Mouse (Mus musculus) erythroblast, adult 5-6 weeks (primary cell): ENCODE measurements around the gene Cfap61. TPM values are rescaled to one million over a fixed set of nuclear protein-coding genes. Genes with fewer than 3 reads are reported as not detected.
"Not testable (repeated sequence)": the region's sequence is repeated elsewhere in the genome, so short reads cannot be mapped to it uniquely, and the experiment has no call there.

Source experiments
- ATAC-seq: replicated peaks from 2 replicates; pipeline ENCODE4 v1.8.0; 2016; ENCODE audit warnings: moderate number of reproducible peaks, mild to moderate bottlenecking, moderate TSS enrichment, inconsistent platforms; ENCODE audit not compliant: poor library complexity, low FRiP score, severe bottlenecking
- total RNA-seq, 2 experiments: library from RNA; stranded (forward) in 1 of 2; stranded (reverse) in 1 of 2; fragments of 150-400 nt in 1 of 2; fragments of 200-764, 138-1000 nt in 1 of 2; gene quantifications; 2 replicates each; pipeline versions ENCODE4 v1.2.3 to v1.2.4; 2015 to 2017; ENCODE audit warnings: low replicate concordance in 2 of 2

The Cfap61 gene
- total RNA-seq (2015; ENCODE audit: low replicate concordance) (not detected in 2 replicates), total RNA-seq (2017; ENCODE audit: low replicate concordance) (not detected in 2 replicates)

GRCm38 (mm10) chr2:145934339-145935231 is at the start of gene Cfap61, which contains the start of gene Crnkl1:
Cfap61 (plus strand) TSS chr2:145934784.
Crnkl1 (minus strand) TSS chr2:145935014.
- peak; percentile 98 for ATAC-seq

DNA sequence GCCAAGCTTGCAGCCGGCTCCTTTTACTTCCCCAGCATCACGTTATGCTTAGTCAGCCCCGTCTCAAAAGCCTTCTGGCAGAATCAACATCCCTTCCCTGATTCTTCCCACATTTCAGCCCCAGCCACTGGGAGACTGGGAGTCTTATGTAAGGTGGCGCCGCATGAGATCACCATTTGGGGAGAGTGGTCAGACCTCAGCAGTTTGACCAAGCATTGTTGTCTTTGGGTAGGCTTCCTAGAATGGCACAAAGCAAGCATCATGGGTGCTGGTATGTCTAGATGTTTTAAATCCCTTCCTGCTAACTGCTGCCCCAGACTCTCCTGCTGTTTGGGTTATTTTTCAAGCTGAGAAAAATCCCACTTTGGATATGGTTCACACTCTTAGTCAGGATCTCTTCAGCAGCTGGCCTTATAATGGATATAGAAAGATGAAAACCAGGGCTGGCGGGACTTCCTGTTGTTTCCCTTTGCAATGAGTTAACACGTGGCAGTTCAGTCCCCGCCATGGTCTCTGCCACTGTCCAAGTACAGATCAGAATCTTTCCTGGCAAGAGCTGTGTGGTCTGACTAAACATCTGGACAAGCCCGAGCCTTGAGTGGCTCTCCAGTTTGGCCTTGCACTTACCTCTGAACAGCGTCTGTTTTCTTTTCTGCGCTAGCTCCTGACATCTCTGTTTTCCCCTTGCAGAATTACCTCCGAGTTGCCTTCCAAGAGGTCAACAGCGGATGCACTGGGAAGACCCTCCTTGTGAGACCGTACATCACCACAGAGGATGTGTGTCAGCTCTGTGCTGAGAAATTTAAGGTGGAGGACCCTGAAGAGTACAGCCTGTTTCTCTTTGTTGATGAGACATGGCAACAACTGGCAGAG is 49.4 kb upstream of the Cfap61 start:
- no peak for ATAC-seq

DNA sequence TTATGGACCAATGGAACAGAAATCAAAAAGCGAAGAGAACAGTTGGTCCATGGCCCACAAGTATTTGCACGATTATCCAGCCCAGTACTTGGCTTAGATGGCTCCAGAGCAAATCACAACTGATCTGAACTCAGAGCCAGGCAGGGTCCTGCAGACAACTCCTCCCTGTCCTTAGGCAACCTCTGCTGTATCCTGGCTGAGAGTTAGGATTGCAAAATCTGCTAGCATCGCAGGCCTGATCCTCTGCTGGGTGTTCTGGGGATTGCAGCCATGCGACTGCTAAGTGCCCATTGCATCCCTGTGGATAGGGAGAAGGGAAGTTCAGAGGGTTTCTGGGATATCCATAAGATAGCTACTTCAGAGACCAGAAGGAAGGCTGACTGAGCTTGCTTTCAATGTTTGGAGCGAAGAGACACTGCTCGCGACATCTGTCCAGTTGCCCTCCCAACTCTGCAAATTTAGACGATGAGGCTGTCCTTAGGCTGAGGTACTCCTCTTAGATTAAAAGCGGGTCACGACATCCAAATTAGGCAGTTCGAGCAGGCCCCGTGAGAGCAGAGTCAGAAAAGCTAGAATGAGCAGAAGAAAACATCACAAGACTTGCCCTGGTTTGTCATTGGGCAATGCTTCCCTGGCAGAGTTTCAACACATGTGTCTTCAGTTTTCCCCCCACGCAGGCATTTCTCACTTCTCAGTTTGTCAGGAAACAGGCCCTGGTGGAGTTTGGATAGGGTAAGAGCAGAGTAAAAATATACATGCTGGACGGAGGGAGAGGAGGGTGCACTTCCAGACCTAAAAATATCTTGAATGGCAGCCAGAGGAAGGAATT is 46.4 kb upstream of the Cfap61 start:
- no peak for ATAC-seq

GRCm38 (mm10) chr2:145888766-145889480 is 45.7 kb upstream of the Cfap61 start:
- ATAC-seq, result no peak

DNA sequence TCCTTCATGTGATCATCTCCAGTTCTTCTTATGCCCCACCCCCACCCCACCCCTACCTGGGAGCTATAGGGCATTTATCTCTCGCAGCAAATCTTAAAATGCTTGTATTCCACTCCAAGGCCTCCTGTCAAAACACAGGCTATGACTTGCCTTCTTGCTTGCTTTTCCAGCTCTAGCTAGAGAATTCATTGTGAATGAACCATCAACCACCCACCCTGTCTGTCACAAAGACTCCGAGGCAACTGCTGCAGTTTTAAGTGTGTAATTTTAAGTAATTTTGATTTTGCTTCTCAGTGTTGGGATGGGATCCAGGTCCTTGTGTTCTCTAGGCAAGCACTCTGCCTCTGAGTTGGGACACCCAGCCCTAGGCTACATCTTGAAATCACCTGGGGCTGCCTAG is 44.0 kb upstream of the Cfap61 start:
- ATAC-seq, result no peak

GRCm38 (mm10) chr2:145893756-145894155 is 40.8 kb upstream of the Cfap61 start:
- ATAC-seq, result no peak

DNA sequence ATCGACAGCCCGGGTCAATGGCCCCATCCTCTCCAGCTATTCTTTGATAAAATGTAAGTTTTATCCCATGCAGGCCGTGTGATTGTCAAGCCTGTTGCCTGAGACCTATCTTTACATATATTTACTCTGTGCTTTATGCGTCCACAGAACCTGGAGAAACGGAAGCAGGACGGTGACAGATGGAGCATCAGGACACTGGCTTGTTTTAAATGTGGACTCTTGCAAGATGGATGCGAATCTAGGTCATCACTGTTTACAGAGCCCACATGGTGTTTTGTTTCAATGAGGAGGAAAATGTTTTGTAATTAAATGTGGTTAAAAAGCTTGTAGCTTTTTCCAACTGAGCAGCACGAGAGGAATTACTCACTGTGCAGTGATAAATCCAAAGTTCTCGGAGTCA is 36.5 kb upstream of the Cfap61 start:
- no peak for ATAC-seq

DNA sequence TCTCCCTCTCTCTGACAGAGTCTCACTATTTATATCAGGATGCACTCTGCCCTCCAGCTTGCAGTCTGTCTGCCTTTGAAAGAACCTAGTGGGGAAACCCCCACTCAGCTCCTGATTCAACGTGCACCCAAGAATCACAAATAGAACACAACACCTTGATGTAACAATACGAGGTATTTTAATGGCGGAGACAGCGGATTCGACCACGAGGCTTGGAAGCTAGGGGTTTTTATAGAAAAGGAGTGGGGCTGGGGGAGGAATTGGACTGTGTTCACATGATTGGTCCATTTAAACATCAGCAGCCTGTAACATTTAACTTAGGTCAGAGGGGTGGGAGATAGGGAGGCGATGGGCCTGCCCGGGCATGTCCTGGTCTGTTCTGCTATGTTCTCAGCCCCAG is 34.3 kb upstream of the Cfap61 start:
- ATAC-seq, result not testable (repeated sequence)

- ATAC-seq, result no peak
Observed at GRCm38 (mm10) chr2:145901861-145902260, 32.7 kb upstream of the Cfap61 start, which contains the start of gene Naa20. Naa20 (plus strand) TSS chr2:145902099.

- peak; percentile 97 for ATAC-seq
Observed at GRCm38 (mm10) chr2:145903061-145903901, 31.3 kb upstream of the Cfap61 start.

GRCm38 (mm10) chr2:145903983-145904616 is 30.5 kb upstream of the Cfap61 start:
- ATAC-seq, result no peak

DNA sequence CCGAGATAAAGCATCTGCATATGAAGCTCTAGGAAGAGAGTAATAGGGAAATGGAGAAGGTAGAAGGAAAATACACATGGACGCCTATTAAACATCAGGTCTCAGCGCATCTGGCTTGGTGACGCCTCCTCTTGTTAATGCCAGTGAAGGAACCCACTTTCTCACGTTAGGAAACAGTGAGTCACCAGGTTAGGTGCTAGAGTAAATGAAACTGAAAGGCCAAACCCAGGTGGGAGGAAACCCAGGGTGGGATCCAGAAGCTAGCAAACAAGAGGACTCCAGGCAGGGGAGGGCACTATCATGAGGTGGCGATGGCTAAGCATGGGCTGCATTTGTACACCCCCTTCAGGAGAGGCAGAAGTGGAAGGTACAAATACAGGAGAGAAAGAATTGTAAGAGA is 29.4 kb upstream of the Cfap61 start:
- no peak for ATAC-seq

DNA sequence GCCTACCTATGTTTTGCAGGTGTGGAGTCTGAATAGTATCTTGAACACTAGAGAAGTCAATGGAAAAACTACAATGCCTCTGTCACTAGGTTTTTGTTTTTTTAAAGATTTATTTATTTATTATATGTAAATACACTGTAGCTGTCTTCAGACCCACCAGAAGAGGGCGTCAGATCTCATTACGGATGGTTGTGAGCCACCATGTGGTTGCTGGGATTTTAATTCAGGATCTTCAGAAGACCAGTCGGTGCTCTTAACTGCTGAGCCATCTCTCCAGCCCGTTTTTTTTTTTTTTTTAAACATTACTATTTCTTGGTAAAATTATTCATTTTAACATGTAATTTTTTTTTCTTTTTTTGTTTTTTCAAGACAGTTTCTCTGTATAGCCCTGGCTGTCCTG is 28.7 kb upstream of the Cfap61 start:
- not testable (repeated sequence) for ATAC-seq

- ATAC-seq, result no peak
Observed at GRCm38 (mm10) chr2:145920941-145921650, 13.5 kb upstream of the Cfap61 start.

GRCm38 (mm10) chr2:145936975-145937374 is 2.4 kb downstream of the Cfap61 start:
- ATAC-seq, result no peak

- ATAC-seq, result no peak
Observed at GRCm38 (mm10) chr2:145941403-145941802, 6.8 kb downstream of the Cfap61 start.

GRCm38 (mm10) chr2:145944286-145944685 is 9.7 kb downstream of the Cfap61 start:
- no peak for ATAC-seq
